Mouse (Mus musculus) adrenal gland, adult 18-20 months (tissue): Measurements from ENCODE around the gene Ptgr1. TPM values are rescaled to one million over a fixed set of nuclear protein-coding genes. Genes with fewer than 3 reads are reported as not detected.

Experiments used
- DNase-seq, 2 experiments: peaks; one replicate each; pipeline ENCODE4 v3.0.0; 2021 to 2022; ENCODE audit warnings: low spot score in 2 of 2
- total RNA-seq, 2 experiments: library from RNA; stranded (reverse); gene quantifications; 1 replicate in 1 of 2; 2 replicates in 1 of 2; pipeline ENCODE4 v1.2.3; 2021

Gene Ptgr1
- total RNA-seq, 2 experiments from 2014 or later, result 14.9 to 24.8 TPM

DNA sequence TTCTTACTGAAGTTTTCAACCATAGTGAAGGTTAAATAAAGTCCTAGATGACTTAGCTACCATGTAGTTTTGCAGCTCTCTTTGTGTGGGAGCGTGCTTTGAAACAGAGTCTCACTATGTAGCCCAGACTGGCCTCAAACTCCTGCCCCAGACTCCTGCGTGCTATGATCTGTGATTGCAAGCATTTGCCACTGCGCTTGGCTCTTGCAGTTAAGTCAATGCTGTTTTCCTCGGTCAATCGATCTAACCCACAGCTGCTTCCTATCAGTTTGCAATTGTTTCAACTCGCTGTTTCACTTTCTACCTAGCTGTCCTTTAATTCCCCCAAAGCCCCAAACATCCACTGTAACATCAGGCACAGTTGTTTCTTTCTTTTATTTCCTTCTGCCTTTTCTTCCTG, 54.4 kb downstream of the Ptgr1 start:
- DNase-seq, result no peak

DNA sequence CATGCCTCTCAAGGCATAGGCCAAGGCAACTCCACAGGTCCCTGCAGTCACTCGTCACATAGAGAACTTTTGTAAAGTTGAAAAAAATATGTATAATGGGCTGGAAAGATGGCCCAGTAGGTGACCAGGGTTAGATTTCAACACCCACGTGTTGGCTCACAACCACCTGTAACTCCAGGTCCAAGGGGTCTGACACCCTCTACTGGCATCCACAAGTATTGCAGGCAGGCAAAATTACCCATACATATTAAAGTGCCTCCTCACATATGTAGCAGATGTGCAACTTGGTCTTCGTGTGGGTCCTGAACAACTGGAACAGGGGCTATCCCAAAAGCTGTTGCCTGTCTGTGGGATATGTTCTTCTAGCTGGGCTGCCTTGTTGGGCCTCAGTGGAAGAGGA, 59.3 kb downstream of the Ptgr1 start:
- DNase-seq, result no peak

GRCm38 (mm10) chr4:58926120-58926519, 60.8 kb downstream of the Ptgr1 start:
- DNase-seq, result no peak

DNA sequence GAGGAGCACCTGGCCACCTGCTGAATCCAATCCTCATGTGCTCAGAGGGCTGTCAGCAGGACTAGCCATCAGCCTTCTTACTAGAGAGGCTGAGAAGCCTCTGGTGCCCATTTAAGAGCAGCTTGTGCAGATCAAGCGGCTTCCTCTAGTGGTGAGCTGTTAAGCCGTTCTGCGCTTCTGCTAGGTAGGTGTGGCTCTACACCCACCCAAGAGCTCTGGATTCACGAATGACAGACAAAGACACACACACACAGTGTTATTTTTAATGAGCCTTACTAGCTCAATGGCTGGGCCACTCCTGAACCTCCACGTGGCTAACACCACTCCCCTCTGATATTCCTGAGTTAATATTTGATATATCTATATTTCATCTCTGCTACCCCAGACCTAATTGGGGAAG, 61.3 kb downstream of the Ptgr1 start:
- DNase-seq, result no peak

- DNase-seq, result no peak
These were observed 63.0 kb downstream of the Ptgr1 start for GRCm38 (mm10) chr4:58923933-58924332.

Other genes with a start within 250 kb of the Ptgr1 start
- gene Olfr267, start 199.4 kb downstream of the Ptgr1 start, total RNA-seq, result under 1 TPM in 1 of 2 experiments, not detected in 1; 0.43 TPM
- 100 to 1,000 TPM; 133 to 187 TPM for gene Ecpas, start 74.4 kb downstream of the Ptgr1 start, total RNA-seq
- 1 to 10 TPM; 2.6 to 3.7 TPM for gene Zkscan16, start 43.5 kb downstream of the Ptgr1 start, total RNA-seq
- 10 to 100 TPM; 14.0 to 14.1 TPM for gene Dnajc25, start 7.9 kb upstream of the Ptgr1 start, total RNA-seq
- 1 to 10 TPM; 2.0 to 3.8 TPM for gene Gm20503, start 16.1 kb upstream of the Ptgr1 start, total RNA-seq
- gene Gng10, start 48.0 kb upstream of the Ptgr1 start, total RNA-seq, result 10 to 100 TPM; 30.8 to 32.2 TPM
- not detected for gene AI481877, start 151.9 kb upstream of the Ptgr1 start, total RNA-seq
- 10 to 100 TPM; 31.7 to 32.0 TPM for gene Ugcg, start 202.1 kb upstream of the Ptgr1 start, total RNA-seq